Mouse (Mus musculus) layer of hippocampus, adult 9-11 months (tissue): ENCODE measurements around the gene Gpr88.
"Not testable (repeated sequence)": the region's sequence is repeated elsewhere in the genome, so short reads cannot be mapped to it uniquely, and the experiment has no call there.

Source experiments
- DNase-seq: peaks from one replicate; pipeline ENCODE4 v3.0.0; 2022

The Gpr88 gene

GRCm38 (mm10) chr3:116237527-116237926 is 15.8 kb downstream of the Gpr88 start:
- no peak for DNase-seq

GRCm38 (mm10) chr3:116236856-116237255 is 16.4 kb downstream of the Gpr88 start:
- no peak for DNase-seq

GRCm38 (mm10) chr3:116233515-116233914 is 19.8 kb downstream of the Gpr88 start:
- DNase-seq = no peak

- no peak for DNase-seq
Observed at GRCm38 (mm10) chr3:116232763-116233162, 20.5 kb downstream of the Gpr88 start.

GRCm38 (mm10) chr3:116229336-116229735 is 24.0 kb downstream of the Gpr88 start:
- DNase-seq = no peak

GRCm38 (mm10) chr3:116228360-116229245 is 24.7 kb downstream of the Gpr88 start:
- no peak for DNase-seq

GRCm38 (mm10) chr3:116227383-116227782 is 25.9 kb downstream of the Gpr88 start:
- DNase-seq = no peak

GRCm38 (mm10) chr3:116226915-116227314 is 26.4 kb downstream of the Gpr88 start:
- no peak for DNase-seq

- DNase-seq = no peak
Observed at GRCm38 (mm10) chr3:116222511-116223243, 30.6 kb downstream of the Gpr88 start.

GRCm38 (mm10) chr3:116221686-116222010 is 31.7 kb downstream of the Gpr88 start:
- no peak for DNase-seq

- DNase-seq = no peak
Observed at GRCm38 (mm10) chr3:116220980-116221685, 32.2 kb downstream of the Gpr88 start.

- DNase-seq = not testable (repeated sequence)
Observed at GRCm38 (mm10) chr3:116217398-116217797, 35.9 kb downstream of the Gpr88 start.

- no peak for DNase-seq
Observed at GRCm38 (mm10) chr3:116216261-116216660, 37.0 kb downstream of the Gpr88 start.

GRCm38 (mm10) chr3:116211639-116212038 is 41.7 kb downstream of the Gpr88 start:
- DNase-seq = no peak

- no peak for DNase-seq
Observed at GRCm38 (mm10) chr3:116210720-116211121, 42.6 kb downstream of the Gpr88 start.

GRCm38 (mm10) chr3:116209214-116209613 is 44.1 kb downstream of the Gpr88 start:
- no peak for DNase-seq

- DNase-seq = no peak
Observed at GRCm38 (mm10) chr3:116206306-116206834, 46.9 kb downstream of the Gpr88 start.

GRCm38 (mm10) chr3:116205346-116206219 is 47.7 kb downstream of the Gpr88 start:
- DNase-seq = no peak

GRCm38 (mm10) chr3:116204643-116205042 is 48.7 kb downstream of the Gpr88 start:
- no peak for DNase-seq

GRCm38 (mm10) chr3:116203942-116204341 is 49.4 kb downstream of the Gpr88 start:
- DNase-seq = no peak

GRCm38 (mm10) chr3:116200060-116200459 is 53.2 kb downstream of the Gpr88 start:
- DNase-seq = no peak
